Mouse (Mus musculus): Measurements from ENCODE around the gene Tnc. TPM values are rescaled to one million over a fixed set of nuclear protein-coding genes. Genes with fewer than 3 reads are reported as not detected.
"Not testable (repeated sequence)": the region's sequence is repeated elsewhere in the genome, so short reads cannot be mapped to it uniquely, and the experiment has no call there.

The Tnc gene
- polyA plus RNA-seq, 1 experiment from 2014 or later: 44.1 TPM

- Histone ChIP-seq H3K9me3 (ENCODE audit: control insufficient read depth, low read length) (no peaks in the 10 kb centered on the region), H3K4me1 (replicated peaks; ENCODE audit: control insufficient read depth, insufficient read depth, low read length) (no peaks in the 10 kb centered on the region), H3K4me3 (replicated peaks; ENCODE audit: low read length) (no peak overlapping the region), H3K36me3 (ENCODE audit: control insufficient read depth, insufficient read depth) (no peaks in the 10 kb centered on the region), H3K27ac (ENCODE audit: low read length) (no peak overlapping the region), H3K27me3 (replicated peaks; ENCODE audit: control insufficient read depth, insufficient read depth, low read length) (no peaks in the 10 kb centered on the region), H3K9ac (replicated peaks; ENCODE audit: low read depth, low read length) (no peak overlapping the region), H3K4me2 (ENCODE audit: low read length) (no peak overlapping the region)
- 92% methylated on average over 5 of the region's 5 CpGs for WGBS
- no peak for ATAC-seq
Measured at GRCm38 (mm10) chr4:63961858-63962468, 84.9 kb downstream of the Tnc start.

- Histone ChIP-seq H3K4me1 (replicated peaks; ENCODE audit: control insufficient read depth, insufficient read depth, low read length) (no peaks in the 10 kb centered on the region), H3K9ac (replicated peaks; ENCODE audit: low read depth, low read length) (no peak overlapping the region), H3K36me3 (ENCODE audit: control insufficient read depth, insufficient read depth) (no peaks in the 10 kb centered on the region), H3K27ac (ENCODE audit: low read length) (no peak overlapping the region), H3K4me3 (replicated peaks; ENCODE audit: low read length) (no peak overlapping the region), H3K27me3 (replicated peaks; ENCODE audit: control insufficient read depth, insufficient read depth, low read length) (no peaks in the 10 kb centered on the region), H3K4me2 (ENCODE audit: low read length) (no peak overlapping the region), H3K9me3 (ENCODE audit: control insufficient read depth, low read length) (no peaks in the 10 kb centered on the region)
- 88% methylated on average over 4 of the region's 4 CpGs for WGBS
- no peak for ATAC-seq
Measured at GRCm38 (mm10) chr4:63958601-63959000, 88.2 kb downstream of the Tnc start.

- no peak for ATAC-seq
- Histone ChIP-seq H3K27ac (ENCODE audit: low read length) (no peak overlapping the region), H3K4me2 (ENCODE audit: low read length) (no peak overlapping the region), H3K4me3 (replicated peaks; ENCODE audit: low read length) (no peak overlapping the region), H3K4me1 (replicated peaks; ENCODE audit: control insufficient read depth, insufficient read depth, low read length) (no peaks in the 10 kb centered on the region), H3K9ac (replicated peaks; ENCODE audit: low read depth, low read length) (no peak overlapping the region), H3K27me3 (replicated peaks; ENCODE audit: control insufficient read depth, insufficient read depth, low read length) (no peaks in the 10 kb centered on the region), H3K36me3 (ENCODE audit: control insufficient read depth, insufficient read depth) (no peaks in the 10 kb centered on the region), H3K9me3 (ENCODE audit: control insufficient read depth, low read length) (no peaks in the 10 kb centered on the region)
- 76% methylated on average over 9 of the region's 9 CpGs for WGBS
Measured at GRCm38 (mm10) chr4:63950054-63950453, 96.8 kb downstream of the Tnc start.

- H3K9me3 ChIP-seq (ENCODE audit: control insufficient read depth, low read length); H3K4me1 ChIP-seq (replicated peaks; ENCODE audit: control insufficient read depth, insufficient read depth, low read length); H3K4me2 ChIP-seq (ENCODE audit: low read length); H3K27me3 ChIP-seq (replicated peaks; ENCODE audit: control insufficient read depth, insufficient read depth, low read length); H3K4me3 ChIP-seq (replicated peaks; ENCODE audit: low read length); H3K36me3 ChIP-seq (ENCODE audit: control insufficient read depth, insufficient read depth); H3K9ac ChIP-seq (replicated peaks; ENCODE audit: low read depth, low read length); H3K27ac ChIP-seq (ENCODE audit: low read length): not testable (repeated sequence)
- 82% methylated on average over 5 of the region's 5 CpGs for WGBS
- ATAC-seq: peak; percentile 20; the same call in 1 of the 2 replicates
Measured at GRCm38 (mm10) chr4:63948688-63949073, 98.1 kb downstream of the Tnc start.

GRCm38 (mm10) chr4:63948066-63948687 is 98.6 kb downstream of the Tnc start:
- H3K27me3 ChIP-seq (replicated peaks; ENCODE audit: control insufficient read depth, insufficient read depth, low read length): no peaks in the 10 kb centered on the region
- WGBS: 35% methylated on average over 12 of the region's 12 CpGs
- H3K9ac ChIP-seq (replicated peaks; ENCODE audit: low read depth, low read length): no peak overlapping the region
- peak; percentile 88 for ATAC-seq
- no peak overlapping the region for H3K4me3 ChIP-seq (replicated peaks; ENCODE audit: low read length)
- no peaks in the 10 kb centered on the region for H3K4me1 ChIP-seq (replicated peaks; ENCODE audit: control insufficient read depth, insufficient read depth, low read length)
- H3K4me2 ChIP-seq (ENCODE audit: low read length): no peak overlapping the region
- H3K36me3 ChIP-seq (ENCODE audit: control insufficient read depth, insufficient read depth): no peaks in the 10 kb centered on the region
- no peak overlapping the region for H3K27ac ChIP-seq (ENCODE audit: low read length)
- no peaks in the 10 kb centered on the region for H3K9me3 ChIP-seq (ENCODE audit: control insufficient read depth, low read length)

- 73% methylated on average over 5 of the region's 5 CpGs for WGBS
- Histone ChIP-seq H3K9me3 (ENCODE audit: control insufficient read depth, low read length) (no peaks in the 10 kb centered on the region), H3K27me3 (replicated peaks; ENCODE audit: control insufficient read depth, insufficient read depth, low read length) (no peaks in the 10 kb centered on the region), H3K4me2 (ENCODE audit: low read length) (no peak overlapping the region), H3K4me3 (replicated peaks; ENCODE audit: low read length) (no peak overlapping the region), H3K36me3 (ENCODE audit: control insufficient read depth, insufficient read depth) (no peaks in the 10 kb centered on the region), H3K27ac (ENCODE audit: low read length) (no peak overlapping the region), H3K4me1 (replicated peaks; ENCODE audit: control insufficient read depth, insufficient read depth, low read length) (no peaks in the 10 kb centered on the region), H3K9ac (replicated peaks; ENCODE audit: low read depth, low read length) (no peak overlapping the region)
- no peak for ATAC-seq
Measured at GRCm38 (mm10) chr4:63943813-63944212, 103.0 kb downstream of the Tnc start.

GRCm38 (mm10) chr4:63942875-63943274 is 103.9 kb downstream of the Tnc start:
- H3K36me3 ChIP-seq (ENCODE audit: control insufficient read depth, insufficient read depth): no peaks in the 10 kb centered on the region
- no peak overlapping the region for H3K4me2 ChIP-seq (ENCODE audit: low read length)
- 94% methylated on average over 3 of the region's 3 CpGs for WGBS
- H3K4me3 ChIP-seq (replicated peaks; ENCODE audit: low read length): no peak overlapping the region
- no peak overlapping the region for H3K9ac ChIP-seq (replicated peaks; ENCODE audit: low read depth, low read length)
- no peaks in the 10 kb centered on the region for H3K4me1 ChIP-seq (replicated peaks; ENCODE audit: control insufficient read depth, insufficient read depth, low read length)
- no peak overlapping the region for H3K27ac ChIP-seq (ENCODE audit: low read length)
- no peak for ATAC-seq
- H3K9me3 ChIP-seq (ENCODE audit: control insufficient read depth, low read length): no peaks in the 10 kb centered on the region
- no peaks in the 10 kb centered on the region for H3K27me3 ChIP-seq (replicated peaks; ENCODE audit: control insufficient read depth, insufficient read depth, low read length)

- Histone ChIP-seq H3K27me3 (replicated peaks; ENCODE audit: control insufficient read depth, insufficient read depth, low read length) (no peaks in the 10 kb centered on the region), H3K27ac (ENCODE audit: low read length) (no peak overlapping the region), H3K4me1 (replicated peaks; ENCODE audit: control insufficient read depth, insufficient read depth, low read length) (no peaks in the 10 kb centered on the region), H3K9me3 (ENCODE audit: control insufficient read depth, low read length) (no peaks in the 10 kb centered on the region), H3K4me2 (ENCODE audit: low read length) (no peak overlapping the region), H3K9ac (replicated peaks; ENCODE audit: low read depth, low read length) (no peak overlapping the region), H3K36me3 (ENCODE audit: control insufficient read depth, insufficient read depth) (no peaks in the 10 kb centered on the region), H3K4me3 (replicated peaks; ENCODE audit: low read length) (no peak overlapping the region)
- 81% methylated on average over 2 of the region's 2 CpGs for WGBS
- no peak for ATAC-seq
Measured at GRCm38 (mm10) chr4:63941420-63941819, 105.4 kb downstream of the Tnc start.

GRCm38 (mm10) chr4:63939428-63939827 is 107.4 kb downstream of the Tnc start:
- 73% methylated on average over 3 of the region's 3 CpGs for WGBS
- no peaks in the 10 kb centered on the region for H3K36me3 ChIP-seq (ENCODE audit: control insufficient read depth, insufficient read depth)
- H3K9me3 ChIP-seq (ENCODE audit: control insufficient read depth, low read length): no peaks in the 10 kb centered on the region
- no peak overlapping the region for H3K27ac ChIP-seq (ENCODE audit: low read length)
- H3K4me1 ChIP-seq (replicated peaks; ENCODE audit: control insufficient read depth, insufficient read depth, low read length): no peaks in the 10 kb centered on the region
- no peak overlapping the region for H3K4me3 ChIP-seq (replicated peaks; ENCODE audit: low read length)
- H3K9ac ChIP-seq (replicated peaks; ENCODE audit: low read depth, low read length): no peak overlapping the region
- ATAC-seq: no peak
- no peak overlapping the region for H3K4me2 ChIP-seq (ENCODE audit: low read length)
- H3K27me3 ChIP-seq (replicated peaks; ENCODE audit: control insufficient read depth, insufficient read depth, low read length): no peaks in the 10 kb centered on the region

- no peak for ATAC-seq
- Histone ChIP-seq H3K4me1 (replicated peaks; ENCODE audit: control insufficient read depth, insufficient read depth, low read length) (no peaks in the 10 kb centered on the region), H3K9me3 (ENCODE audit: control insufficient read depth, low read length) (no peaks in the 10 kb centered on the region), H3K27ac (ENCODE audit: low read length) (no peak overlapping the region), H3K4me2 (ENCODE audit: low read length) (no peak overlapping the region), H3K4me3 (replicated peaks; ENCODE audit: low read length) (no peak overlapping the region), H3K9ac (replicated peaks; ENCODE audit: low read depth, low read length) (no peak overlapping the region), H3K36me3 (ENCODE audit: control insufficient read depth, insufficient read depth) (no peaks in the 10 kb centered on the region), H3K27me3 (replicated peaks; ENCODE audit: control insufficient read depth, insufficient read depth, low read length) (no peaks in the 10 kb centered on the region)
- 86% methylated on average over 4 of the region's 4 CpGs for WGBS
Measured at GRCm38 (mm10) chr4:63935960-63936359, 110.9 kb downstream of the Tnc start.
